Mouse (Mus musculus): ENCODE measurements around the gene Kat2a. TPM values are rescaled to one million over a fixed set of nuclear protein-coding genes. Genes with fewer than 3 reads are reported as not detected.
A peak's percentile ranks its signal among the peaks of the same experiment; 100 is the strongest.

Gene Kat2a
- total and polyA plus RNA-seq, 2 experiments from 2014 or later, result 70.0 to 75.6 TPM

DNA sequence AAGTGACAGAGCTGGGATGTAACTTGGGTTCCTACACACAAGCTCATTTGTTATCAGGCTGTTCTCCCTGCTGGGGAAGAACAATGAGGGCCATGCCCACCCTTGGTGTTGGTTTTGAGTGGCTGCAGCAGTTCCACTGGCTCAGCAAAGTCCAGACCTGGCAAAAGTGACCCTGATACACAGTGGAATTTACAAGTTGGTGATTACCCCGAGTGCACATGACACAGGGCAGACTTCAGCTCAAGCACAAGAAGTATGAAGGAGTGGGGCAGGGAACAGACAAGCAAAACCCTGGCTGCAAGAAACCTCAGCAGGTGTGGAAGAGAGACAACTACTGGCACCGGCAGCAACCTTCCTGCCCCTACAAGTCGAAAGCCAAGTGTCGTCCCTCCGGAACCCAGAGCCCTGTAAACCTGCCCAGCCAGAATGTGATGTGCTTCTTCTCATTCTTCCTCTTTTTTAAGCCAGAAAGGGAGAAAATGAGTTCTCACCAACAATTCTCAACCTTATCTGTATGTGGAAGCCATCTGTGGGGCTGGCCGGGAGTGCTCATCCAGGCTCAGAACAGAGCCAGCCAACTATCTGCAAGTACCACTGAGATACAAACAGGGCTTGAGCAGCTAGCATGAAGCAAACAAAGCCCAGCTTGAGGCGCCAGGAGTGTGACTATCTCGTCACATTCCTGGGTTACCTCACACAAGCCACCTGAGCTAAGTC lies 9.7 kb upstream of the Kat2a start:
- H3K27me3 ChIP-seq (ENCODE audit: insufficient read depth, low read length), result no peaks in the 10 kb centered on the region
- ATAC-seq (ENCODE audit: low FRiP score) (no peak), DNase-seq (ENCODE audit: low spot score) (no peak)
- H3K36me3 ChIP-seq (ENCODE audit: insufficient read depth, low read length), result peaks cover 20% of the 10 kb centered on the region
- H3K4me3 ChIP-seq (ENCODE audit: low read depth, low read length), result no peak overlapping the region
- H3K9ac ChIP-seq (replicated peaks; ENCODE audit: low read length, poor library complexity, severe bottlenecking), result no peak overlapping the region
- no peak for TF ChIP-seq CTCF (IDR thresholded peaks at IDR 0.05)
- no peaks in the 10 kb centered on the region for H3K9me3 ChIP-seq (ENCODE audit: low read length)
- H3K4me1 ChIP-seq (ENCODE audit: insufficient read depth, low read length), result no peaks in the 10 kb centered on the region
- H3K27ac ChIP-seq (ENCODE audit: low read depth, low read length), result peak overlapping the region; percentile 59
- WGBS, result 67% methylated on average over 8 of the region's 8 CpGs
- no peak overlapping the region for H3K4me2 ChIP-seq (ENCODE audit: low read depth, low read length, poor library complexity, severe bottlenecking)

DNA sequence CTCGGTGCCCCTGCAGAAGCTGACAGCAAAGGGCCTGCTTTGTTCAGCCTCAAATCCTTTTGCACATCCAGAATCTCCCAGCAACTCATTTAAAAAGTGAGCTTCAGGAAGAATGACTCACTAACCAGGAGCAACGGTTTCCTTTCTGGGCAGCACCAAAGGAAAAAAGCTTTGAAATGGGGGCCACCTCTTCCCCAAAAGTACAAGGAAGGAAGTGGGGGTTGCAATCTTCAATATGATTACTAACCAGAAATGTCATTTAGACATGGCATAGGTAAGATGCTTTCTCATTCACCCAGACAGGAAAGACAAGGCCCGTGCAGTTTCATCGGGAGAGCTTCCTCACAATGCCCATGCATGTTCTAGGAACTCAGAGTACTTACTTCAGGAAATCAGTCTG lies 9.0 kb upstream of the Kat2a start:
- no peak overlapping the region for H3K4me3 ChIP-seq (ENCODE audit: low read depth, low read length)
- ATAC-seq (ENCODE audit: low FRiP score) (no peak), DNase-seq (ENCODE audit: low spot score) (no peak)
- TF ChIP-seq CTCF (IDR thresholded peaks at IDR 0.05), result no peak
- no peaks in the 10 kb centered on the region for H3K9me3 ChIP-seq (ENCODE audit: low read length)
- no peaks in the 10 kb centered on the region for H3K27me3 ChIP-seq (ENCODE audit: insufficient read depth, low read length)
- H3K36me3 ChIP-seq (ENCODE audit: insufficient read depth, low read length), result peaks cover 24% of the 10 kb centered on the region
- no peak overlapping the region for H3K4me2 ChIP-seq (ENCODE audit: low read depth, low read length, poor library complexity, severe bottlenecking)
- H3K4me1 ChIP-seq (ENCODE audit: insufficient read depth, low read length), result no peaks in the 10 kb centered on the region
- 45% methylated on average over 4 of the region's 4 CpGs for WGBS
- H3K9ac ChIP-seq (replicated peaks; ENCODE audit: low read length, poor library complexity, severe bottlenecking), result no peak overlapping the region
- peak overlapping the region; percentile 59; the same call in 1 of the 2 replicates for H3K27ac ChIP-seq (ENCODE audit: low read depth, low read length)

DNA sequence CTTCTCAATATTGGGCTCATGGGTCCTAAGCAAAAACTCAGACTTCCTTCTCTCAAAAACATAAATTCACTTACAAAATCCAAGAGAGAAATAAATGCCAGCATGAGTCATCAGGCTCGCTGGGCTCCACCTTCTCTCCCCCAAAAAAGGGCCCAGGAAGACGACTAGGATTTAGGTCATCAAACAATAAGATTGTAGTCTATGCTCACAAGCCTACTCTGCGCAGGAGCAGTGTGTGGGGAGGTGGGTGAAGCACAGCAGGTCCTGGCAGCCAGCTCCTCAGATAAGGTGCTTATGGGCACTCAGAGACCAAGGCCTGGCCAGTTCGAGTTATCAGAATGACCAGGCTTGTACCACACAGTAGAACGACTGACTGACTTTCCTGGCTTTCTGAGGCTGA lies 8.1 kb upstream of the Kat2a start:
- WGBS, result 67% methylated on average over 5 of the region's 5 CpGs
- Histone ChIP-seq H3K4me2 (ENCODE audit: low read depth, low read length, poor library complexity, severe bottlenecking) (no peak overlapping the region), H3K9ac (replicated peaks; ENCODE audit: low read length, poor library complexity, severe bottlenecking) (no peak overlapping the region), H3K36me3 (ENCODE audit: insufficient read depth, low read length) (peaks cover 29% of the 10 kb centered on the region), H3K4me1 (ENCODE audit: insufficient read depth, low read length) (no peaks in the 10 kb centered on the region), H3K27ac (ENCODE audit: low read depth, low read length) (0 out of 2 replicates have a peak overlapping the region, but pooled peaks have one; percentile 26), H3K27me3 (ENCODE audit: insufficient read depth, low read length) (no peaks in the 10 kb centered on the region), H3K4me3 (ENCODE audit: low read depth, low read length) (no peak overlapping the region), H3K9me3 (ENCODE audit: low read length) (no peaks in the 10 kb centered on the region)
- DNase-seq (ENCODE audit: low spot score) (no peak), ATAC-seq (ENCODE audit: low FRiP score) (no peak)
- no peak for TF ChIP-seq CTCF (IDR thresholded peaks at IDR 0.05)

DNA sequence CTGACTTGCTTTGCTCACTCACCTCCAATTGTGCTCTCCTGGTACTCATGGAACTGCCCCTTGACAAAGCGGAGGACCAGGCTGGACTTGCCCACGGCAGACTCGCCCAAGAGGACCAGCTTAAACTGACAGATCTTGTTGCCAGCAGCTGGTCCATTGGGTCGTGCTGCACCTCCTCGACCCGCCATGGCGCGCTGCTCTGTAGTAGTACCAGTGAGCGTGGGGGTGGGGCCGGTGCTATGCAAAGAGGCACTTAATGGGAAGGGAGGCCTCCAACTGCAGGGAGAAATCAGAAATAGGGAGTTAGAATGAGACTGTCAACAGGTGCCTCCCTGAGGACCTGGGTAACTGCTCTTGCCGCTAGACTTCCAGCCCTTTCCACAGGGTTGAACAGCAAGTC lies 7.6 kb upstream of the Kat2a start:
- DNase-seq (ENCODE audit: low spot score) (no peak), ATAC-seq (ENCODE audit: low FRiP score) (no peak)
- H3K4me1 ChIP-seq (ENCODE audit: insufficient read depth, low read length), result no peaks in the 10 kb centered on the region
- peaks cover 27% of the 10 kb centered on the region for H3K36me3 ChIP-seq (ENCODE audit: insufficient read depth, low read length)
- WGBS, result 87% methylated on average over 11 of the region's 11 CpGs
- no peak overlapping the region for H3K9ac ChIP-seq (replicated peaks; ENCODE audit: low read length, poor library complexity, severe bottlenecking)
- H3K4me3 ChIP-seq (ENCODE audit: low read depth, low read length), result no peak overlapping the region
- H3K4me2 ChIP-seq (ENCODE audit: low read depth, low read length, poor library complexity, severe bottlenecking), result no peak overlapping the region
- no peaks in the 10 kb centered on the region for H3K9me3 ChIP-seq (ENCODE audit: low read length)
- no peak overlapping the region for H3K27ac ChIP-seq (ENCODE audit: low read depth, low read length)
- H3K27me3 ChIP-seq (ENCODE audit: insufficient read depth, low read length), result no peaks in the 10 kb centered on the region
- no peak for TF ChIP-seq CTCF (IDR thresholded peaks at IDR 0.05)

DNA sequence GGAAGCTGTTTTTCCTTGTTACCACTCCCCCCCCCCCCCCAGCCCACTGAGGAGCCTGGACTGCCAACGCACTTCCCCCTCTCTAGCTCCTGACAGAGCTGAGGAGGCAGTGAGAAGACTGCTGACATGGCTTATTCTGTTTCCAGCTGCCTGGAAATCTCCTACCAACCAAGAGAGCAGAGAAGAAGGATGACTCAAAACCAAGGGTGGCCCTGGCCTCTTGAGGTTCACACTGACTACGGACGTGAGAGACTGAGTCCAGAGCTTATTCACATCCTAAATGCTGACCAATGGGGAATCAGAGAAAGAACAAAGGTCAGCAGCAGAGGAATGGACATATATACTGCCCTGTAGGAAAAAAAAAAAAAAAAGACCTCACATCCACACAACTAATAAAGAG lies 7.0 kb upstream of the Kat2a start:
- no peak for TF ChIP-seq CTCF (IDR thresholded peaks at IDR 0.05)
- no peak overlapping the region for H3K4me2 ChIP-seq (ENCODE audit: low read depth, low read length, poor library complexity, severe bottlenecking)
- H3K36me3 ChIP-seq (ENCODE audit: insufficient read depth, low read length), result peaks cover 26% of the 10 kb centered on the region
- H3K9me3 ChIP-seq (ENCODE audit: low read length), result no peaks in the 10 kb centered on the region
- no peaks in the 10 kb centered on the region for H3K27me3 ChIP-seq (ENCODE audit: insufficient read depth, low read length)
- 77% methylated on average over 3 of the region's 3 CpGs for WGBS
- DNase-seq (ENCODE audit: low spot score) (no peak), ATAC-seq (ENCODE audit: low FRiP score) (no peak)
- no peak overlapping the region for H3K27ac ChIP-seq (ENCODE audit: low read depth, low read length)
- no peak overlapping the region for H3K9ac ChIP-seq (replicated peaks; ENCODE audit: low read length, poor library complexity, severe bottlenecking)
- no peak overlapping the region for H3K4me3 ChIP-seq (ENCODE audit: low read depth, low read length)
- H3K4me1 ChIP-seq (ENCODE audit: insufficient read depth, low read length), result no peaks in the 10 kb centered on the region

DNA sequence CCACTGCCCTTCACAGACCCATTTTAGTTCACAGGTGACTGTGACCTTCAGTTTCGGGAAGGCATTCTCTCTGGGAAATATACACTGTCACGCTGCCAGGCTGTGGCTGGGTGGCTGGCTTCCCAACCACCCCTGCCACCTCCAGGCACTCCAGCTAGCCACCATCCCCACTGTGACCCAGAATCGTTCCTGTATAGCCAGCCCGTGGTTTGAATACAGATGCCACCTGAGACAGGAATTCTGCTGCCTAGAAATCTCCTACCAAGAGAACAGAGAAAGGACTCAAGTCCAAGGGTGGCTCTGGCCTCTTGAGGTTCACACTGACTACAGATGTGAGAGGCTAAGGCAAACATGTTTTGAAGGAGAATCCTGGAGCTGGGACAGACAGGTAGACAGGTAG lies 6.6 kb upstream of the Kat2a start:
- no peak for DNase-seq (ENCODE audit: low spot score)
- no peaks in the 10 kb centered on the region for H3K27me3 ChIP-seq (ENCODE audit: insufficient read depth, low read length)
- 82% methylated on average over 4 of the region's 4 CpGs for WGBS

More for the DNA sequence above, 6.6 kb upstream of the Kat2a start:
- Histone ChIP-seq H3K27ac (ENCODE audit: low read depth, low read length) (no peak overlapping the region), H3K9me3 (ENCODE audit: low read length) (no peaks in the 10 kb centered on the region), H3K4me1 (ENCODE audit: insufficient read depth, low read length) (0 out of 2 replicates have a peak, but pooled peaks cover under 1% of the 10 kb centered on the region), H3K9ac (replicated peaks; ENCODE audit: low read length, poor library complexity, severe bottlenecking) (no peak overlapping the region), H3K4me2 (ENCODE audit: low read depth, low read length, poor library complexity, severe bottlenecking) (no peak overlapping the region), H3K4me3 (ENCODE audit: low read depth, low read length) (no peak overlapping the region), H3K36me3 (ENCODE audit: insufficient read depth, low read length) (peaks cover 26% of the 10 kb centered on the region)
- no peak for TF ChIP-seq CTCF (IDR thresholded peaks at IDR 0.05)
- no peak for ATAC-seq (ENCODE audit: low FRiP score)
